Mouse (Mus musculus) spleen, postnatal 10 days (tissue): ENCODE results near the gene Krt80.

Experiments
- DNase-seq, 2 experiments: peaks; one replicate each; pipeline ENCODE4 v3.0.0; 2021 to 2022; ENCODE audit warnings: low spot score in 2 of 2

Krt80 gene

GRCm38 (mm10) chr15:101374879-101375278 lies 4.9 kb upstream of the Krt80 start:
- DNase-seq, result peak in 1 of 2 experiments; percentile 50

- no peak for DNase-seq
Measured at GRCm38 (mm10) chr15:101373286-101373898, 3.4 kb upstream of the Krt80 start.

- no peak for DNase-seq
Measured at GRCm38 (mm10) chr15:101372131-101372977, 2.4 kb upstream of the Krt80 start.

- no peak for DNase-seq
Measured at GRCm38 (mm10) chr15:101371141-101371985, 1.4 kb upstream of the Krt80 start.

- no peak for DNase-seq
Measured at GRCm38 (mm10) chr15:101369382-101370100, 421 bp downstream of the Krt80 start.

- no peak for DNase-seq
Measured at GRCm38 (mm10) chr15:101368502-101369381, 1.2 kb downstream of the Krt80 start.

GRCm38 (mm10) chr15:101368015-101368414 lies 1.9 kb downstream of the Krt80 start:
- DNase-seq, result no peak

GRCm38 (mm10) chr15:101367497-101367896 lies 2.5 kb downstream of the Krt80 start:
- DNase-seq, result no peak

- no peak for DNase-seq
Measured at GRCm38 (mm10) chr15:101366926-101367325, 3.0 kb downstream of the Krt80 start.

GRCm38 (mm10) chr15:101366482-101366881 lies 3.5 kb downstream of the Krt80 start:
- DNase-seq, result no peak

- no peak for DNase-seq
Measured at GRCm38 (mm10) chr15:101365721-101366120, 4.2 kb downstream of the Krt80 start.

- no peak for DNase-seq
Measured at GRCm38 (mm10) chr15:101364891-101365671, 4.9 kb downstream of the Krt80 start.

GRCm38 (mm10) chr15:101364425-101364824 lies 5.5 kb downstream of the Krt80 start:
- no peak for DNase-seq

GRCm38 (mm10) chr15:101363933-101364332 lies 6.0 kb downstream of the Krt80 start:
- DNase-seq, result no peak

- peak in 1 of 2 experiments; percentile 54 for DNase-seq
Measured at GRCm38 (mm10) chr15:101362393-101363010, 7.5 kb downstream of the Krt80 start.

- DNase-seq, result no peak
Measured at GRCm38 (mm10) chr15:101355382-101355786, 14.6 kb downstream of the Krt80 start.

- DNase-seq, result no peak
Measured at GRCm38 (mm10) chr15:101352706-101353465, 17.1 kb downstream of the Krt80 start.

- no peak for DNase-seq
Measured at GRCm38 (mm10) chr15:101352047-101352446, 17.9 kb downstream of the Krt80 start.
